Mouse (Mus musculus) bone marrow macrophage, adult 2 months (primary cell): ENCODE results near the gene Adcy3. TPM values are rescaled to one million over a fixed set of nuclear protein-coding genes. Genes with fewer than 3 reads are reported as not detected.
A peak's percentile ranks its signal among the peaks of the same experiment; 100 is the strongest.
"Not testable (repeated sequence)": the region's sequence is repeated elsewhere in the genome, so short reads cannot be mapped to it uniquely, and the experiment has no call there.

Experiments
- H3K27ac ChIP-seq: 2 replicates; pipeline ENCODE4 v1.5.1; 2012; ENCODE audit warnings: low read depth, low read length; ENCODE audit not compliant: insufficient read depth
- H3K4me1 ChIP-seq: 2 replicates; pipeline ENCODE4 v1.6.1; 2012; ENCODE audit warnings: low read length; ENCODE audit not compliant: control insufficient read depth, insufficient read depth
- H3K4me3 ChIP-seq: 2 replicates; pipeline ENCODE4 v1.5.1; 2012; ENCODE audit warnings: mild to moderate bottlenecking, low read length, moderate library complexity; ENCODE audit not compliant: insufficient read depth
- CTCF ChIP-seq: IDR thresholded peaks from 2 replicates; pipeline ENCODE4 v1.5.1; 2012; ENCODE audit warnings: low read depth, mild to moderate bottlenecking, low read length, moderate library complexity
- POLR2A ChIP-seq: IDR thresholded peaks from 2 replicates; pipeline ENCODE4 v1.6.1; 2012; ENCODE audit warnings: mild to moderate bottlenecking, low read depth, low read length, borderline replicate concordance
- polyA plus RNA-seq: library from polyadenylated mRNA; stranded (reverse); fragments of >200 nt; gene quantifications from 2 replicates; pipeline ENCODE4 v1.2.4, GENCODE M21; 2012; ENCODE audit not compliant: missing spikeins, insufficient read depth, insufficient read length

Adcy3 gene
- polyA plus RNA-seq, 1 experiment, result 5.5 TPM

- Histone ChIP-seq H3K4me3 (peak within 1 kb of the TSS; percentile 78), H3K27ac (peak within 1 kb of the TSS; percentile 90), H3K4me1 (peaks cover 44% of the 10 kb centered on the region)
- TF ChIP-seq POLR2A (no peak), CTCF (no peak)
Observed at GRCm38 (mm10) chr12:4233572-4234508, 100.9 kb downstream of the Adcy3 start, which contains the start of the genes Ptrhd1 and Cenpo. Gene Ptrhd1, plus strand, starts transcription at chr12:4234027. Gene Cenpo, minus strand, starts transcription at chr12:4234294.

- Histone ChIP-seq H3K4me3 (no peak overlapping the region), H3K4me1 (peaks cover 23% of the 10 kb centered on the region), H3K27ac (peak overlapping the region; percentile 74; the same call in 1 of the 2 replicates)
- TF ChIP-seq POLR2A, result no peak
- TF ChIP-seq CTCF, result no peak
Observed at GRCm38 (mm10) chr12:4237481-4237880, 104.6 kb downstream of the Adcy3 start.

GRCm38 (mm10) chr12:4240281-4240680 lies 107.4 kb downstream of the Adcy3 start:
- H3K27ac ChIP-seq, H3K4me3 ChIP-seq: not testable (repeated sequence)
- H3K4me1 ChIP-seq, result peaks cover 20% of the 10 kb centered on the region

- H3K27ac ChIP-seq, result no peak overlapping the region
- TF ChIP-seq POLR2A, result no peak
- no peak for TF ChIP-seq CTCF
- H3K4me1 ChIP-seq, result peaks cover 2% of the 10 kb centered on the region; the same call in 1 of the 2 replicates
- H3K4me3 ChIP-seq, result no peak overlapping the region
Observed at GRCm38 (mm10) chr12:4243805-4244204, 110.9 kb downstream of the Adcy3 start.

- no peak for TF ChIP-seq CTCF
- TF ChIP-seq POLR2A, result no peak
- H3K27ac ChIP-seq, result no peak overlapping the region
- H3K4me3 ChIP-seq, result no peak overlapping the region
- peaks cover 2% of the 10 kb centered on the region; the same call in 1 of the 2 replicates for H3K4me1 ChIP-seq
Observed at GRCm38 (mm10) chr12:4245742-4246141, 112.8 kb downstream of the Adcy3 start.

GRCm38 (mm10) chr12:4249786-4250185 lies 116.9 kb downstream of the Adcy3 start:
- Histone ChIP-seq H3K4me1 (no peaks in the 10 kb centered on the region), H3K4me3 (no peak overlapping the region), H3K27ac (no peak overlapping the region)
- TF ChIP-seq CTCF (no peak), POLR2A (no peak)

GRCm38 (mm10) chr12:4252742-4253655 lies 120.1 kb downstream of the Adcy3 start:
- no peaks in the 10 kb centered on the region for H3K4me1 ChIP-seq
- no peak overlapping the region for H3K4me3 ChIP-seq
- TF ChIP-seq CTCF, result no peak
- TF ChIP-seq POLR2A, result no peak
- no peak overlapping the region for H3K27ac ChIP-seq

Other genes with a start within 250 kb of the Adcy3 start
- not detected in 2 replicates for gene Pomc, start 178.2 kb upstream of the Adcy3 start, polyA plus RNA-seq
- gene Efr3b, start 94.2 kb upstream of the Adcy3 start, polyA plus RNA-seq, result 3.2 and 4.6 TPM in 2 replicates
- 3.2 and 3.4 TPM in 2 replicates for gene Dnajc27, start 50.5 kb upstream of the Adcy3 start, polyA plus RNA-seq
- gene Ptrhd1, start 100.9 kb downstream of the Adcy3 start, polyA plus RNA-seq, result 8.1 and 9.3 TPM in 2 replicates
- 23.3 and 28.4 TPM in 2 replicates for gene Cenpo, start 101.2 kb downstream of the Adcy3 start, polyA plus RNA-seq